Mouse (Mus musculus): ENCODE measurements around the gene Nmi.
A peak's percentile ranks its signal among the peaks of the same experiment; 100 is the strongest.

Nmi gene

DNA sequence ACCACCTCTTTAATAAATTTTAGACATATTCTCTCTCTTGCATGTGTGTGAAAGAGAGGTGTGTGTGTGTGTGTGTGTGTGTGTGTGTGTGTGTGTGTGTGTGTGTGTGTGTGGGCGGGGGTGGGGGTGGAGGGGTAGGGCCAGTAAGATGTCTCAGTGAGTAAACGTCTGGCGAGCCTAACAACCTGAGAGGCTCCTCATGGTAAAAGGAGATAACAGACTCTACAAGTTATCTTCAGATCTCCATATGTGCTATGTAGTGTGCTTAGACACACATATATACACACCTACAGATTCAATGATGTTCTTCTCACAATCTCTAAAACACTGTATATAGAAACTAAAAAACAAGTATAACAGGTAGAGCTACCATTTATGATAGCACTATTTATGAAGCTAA lies 34.5 kb downstream of the Nmi start:
- no peak for DNase-seq

GRCm38 (mm10) chr2:51937004-51937403 lies 36.3 kb downstream of the Nmi start:
- DNase-seq = no peak

- no peak for DNase-seq
Observed at GRCm38 (mm10) chr2:51936585-51936984, 36.7 kb downstream of the Nmi start.

- DNase-seq = no peak
Observed at GRCm38 (mm10) chr2:51935921-51936320, 37.4 kb downstream of the Nmi start.

DNA sequence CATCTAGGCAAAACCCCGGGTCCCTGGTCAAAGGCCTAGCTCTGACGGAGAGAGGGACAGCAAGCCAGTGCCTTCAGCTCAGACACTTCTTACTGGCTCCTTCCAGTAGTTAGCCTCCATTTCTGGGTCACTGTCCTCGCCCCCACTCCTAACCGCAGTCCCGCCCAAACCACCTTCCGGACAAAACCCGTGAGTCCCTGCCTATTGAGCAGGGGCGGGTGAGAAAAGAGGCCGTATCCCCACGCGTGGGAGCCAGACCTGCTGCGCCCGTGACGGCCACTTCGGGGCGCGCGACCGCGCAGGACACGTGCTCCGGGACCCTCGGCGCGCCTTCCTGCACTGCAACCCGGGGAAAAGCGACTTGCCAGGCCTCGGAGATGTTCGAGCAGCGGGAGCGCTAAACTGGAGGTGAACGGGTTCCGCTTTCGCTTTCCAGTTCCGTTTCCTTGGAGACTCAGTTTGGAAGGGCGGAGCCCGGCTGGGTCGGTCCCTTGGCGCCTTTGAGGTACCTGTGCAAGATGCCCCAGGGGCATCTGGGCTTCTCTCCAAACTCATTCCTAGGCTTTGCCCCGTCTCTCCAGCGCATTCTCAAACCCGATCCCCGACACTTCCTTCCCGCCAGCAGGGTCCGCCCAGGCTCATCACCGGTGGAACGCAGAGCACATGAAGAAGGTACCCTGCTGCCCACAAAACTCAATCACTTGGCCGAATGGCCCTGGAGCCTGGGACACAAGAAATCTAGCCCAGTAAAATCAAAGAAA lies 38.5 kb downstream of the Nmi start, which contains the start of gene Rbm43:
TSS of gene Rbm43 (minus strand) at position 590 of the 761 bp plus-strand sequence.
- peak; percentile 82 for DNase-seq

GRCm38 (mm10) chr2:51933341-51934134 lies 39.8 kb downstream of the Nmi start:
- no peak for DNase-seq

- no peak for DNase-seq
Observed at GRCm38 (mm10) chr2:51931241-51931640, 42.1 kb downstream of the Nmi start.

DNA sequence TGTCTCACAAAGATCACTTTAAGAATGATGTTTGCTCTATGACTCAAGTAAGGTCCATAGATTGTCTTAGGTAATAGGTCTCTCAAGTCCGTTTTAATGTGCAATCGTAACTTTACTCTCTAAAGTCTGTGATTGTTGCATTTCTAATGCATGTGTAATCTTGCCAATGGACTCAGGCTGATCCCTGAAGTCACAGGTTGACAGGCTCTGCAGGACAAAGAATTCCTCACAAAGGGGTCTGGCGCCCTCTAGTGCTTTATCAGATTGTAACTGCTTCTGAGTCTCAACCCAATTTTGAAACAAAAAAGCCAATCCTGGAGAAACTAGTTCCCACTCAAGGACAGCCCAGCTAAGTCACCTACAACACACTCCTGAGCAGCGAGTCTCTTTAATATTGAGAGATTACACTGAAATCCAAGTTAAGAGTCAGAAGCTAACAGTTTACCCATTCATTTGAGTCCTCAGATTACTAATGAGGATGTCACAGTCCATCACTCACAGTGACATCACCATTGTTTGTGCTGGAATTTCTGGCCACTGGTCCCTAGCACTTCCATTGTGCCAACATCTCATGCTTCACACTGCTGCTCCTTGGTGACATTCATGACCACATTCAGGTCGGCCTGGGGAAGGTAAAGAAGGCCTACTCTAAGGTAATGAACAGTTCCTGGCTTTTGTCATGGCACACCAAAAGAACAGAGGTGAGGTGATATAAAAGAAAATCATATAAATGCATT lies 58.2 kb downstream of the Nmi start:
- peak; percentile 84 for DNase-seq

- peak; percentile 20 for DNase-seq
Observed at GRCm38 (mm10) chr2:51914532-51914931, 58.8 kb downstream of the Nmi start.

DNA sequence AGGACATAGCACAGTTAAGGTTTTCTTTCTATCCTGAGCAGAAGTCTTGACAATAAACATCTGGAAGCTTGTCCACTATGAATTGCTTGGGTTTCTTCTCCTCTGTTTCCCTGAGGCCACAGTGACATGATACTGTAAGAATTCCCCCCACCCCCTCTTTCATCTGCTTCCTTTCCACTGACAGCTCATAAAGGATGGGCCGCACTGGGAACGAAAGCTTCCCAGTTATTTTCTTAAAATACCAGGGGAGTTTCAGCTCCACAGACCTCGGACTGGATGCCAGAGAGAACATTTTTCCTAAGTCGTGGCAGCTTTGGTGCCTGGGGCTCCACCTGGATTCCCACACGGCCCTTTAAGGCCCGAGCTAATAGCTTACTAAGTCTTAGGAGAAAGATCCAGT lies 60.6 kb downstream of the Nmi start:
- peak; percentile 37 for DNase-seq

DNA sequence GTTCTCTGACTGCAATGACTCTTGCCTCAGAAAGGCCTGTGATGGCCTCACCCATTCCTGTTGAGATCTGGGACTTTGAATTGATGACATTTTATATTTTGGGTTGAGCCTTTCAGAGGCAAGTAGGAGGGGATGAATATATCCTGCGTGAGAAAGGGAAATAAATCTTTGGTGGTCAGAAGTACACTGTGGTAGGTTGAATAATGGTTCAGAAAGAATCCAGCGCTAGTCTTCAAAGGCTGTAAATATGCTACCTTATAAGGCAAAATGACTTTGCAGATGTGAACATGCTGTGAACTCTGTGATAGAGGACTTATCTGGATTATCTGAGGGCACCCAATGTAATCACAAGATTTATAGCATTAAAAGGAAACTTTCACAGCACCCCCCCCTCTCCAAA lies 61.4 kb downstream of the Nmi start:
- DNase-seq = no peak

DNA sequence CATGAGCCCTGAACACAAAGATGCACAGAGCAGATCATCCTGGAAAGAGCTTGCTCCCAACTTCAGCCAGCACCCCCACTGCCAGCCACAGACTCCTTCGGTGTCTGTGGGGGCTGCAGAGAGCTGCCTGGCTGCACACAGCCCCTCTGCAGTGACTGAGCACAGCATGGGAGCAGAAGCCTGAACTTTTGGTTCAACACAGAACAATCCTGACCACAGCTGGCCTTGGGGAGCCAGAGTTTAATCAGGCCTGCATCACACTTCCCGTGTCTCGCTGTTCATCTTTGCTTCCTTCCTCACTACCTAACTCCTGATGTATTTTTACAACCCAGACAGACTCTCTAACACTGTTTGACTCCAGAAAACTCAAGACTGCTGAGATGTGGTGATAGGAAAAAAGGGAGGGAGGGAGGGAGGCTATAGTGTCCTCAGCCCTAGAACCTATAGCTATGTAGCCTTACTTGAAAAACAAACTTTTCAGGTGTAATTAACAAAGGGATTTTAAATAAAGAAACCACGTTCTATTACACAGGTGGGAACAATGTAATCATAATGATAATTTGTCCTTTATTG lies 65.7 kb downstream of the Nmi start:
- DNase-seq = no peak

DNA sequence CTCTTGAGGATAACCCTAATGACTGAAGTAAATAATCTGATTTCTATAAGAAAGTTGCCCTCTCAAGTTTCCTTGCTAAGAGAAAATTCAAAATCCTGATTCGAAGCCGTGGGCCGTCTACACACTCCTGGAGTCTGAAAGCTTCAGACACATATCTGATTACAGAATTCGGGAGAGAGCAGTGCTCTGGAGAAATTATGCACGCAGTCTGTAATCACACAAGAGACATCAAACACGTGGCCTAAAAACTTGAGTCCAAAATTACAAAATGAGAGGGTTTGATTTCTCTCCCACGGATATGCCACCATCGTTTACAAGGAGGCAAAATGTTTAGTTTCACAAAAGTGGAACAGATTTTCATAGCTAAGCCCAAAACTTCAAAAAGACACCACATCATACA lies 67.7 kb downstream of the Nmi start:
- no peak for DNase-seq

All from lung, postnatal 10 days (tissue).